Mouse (Mus musculus): ENCODE measurements around the gene Zfp800. TPM values are rescaled to one million over a fixed set of nuclear protein-coding genes. Genes with fewer than 3 reads are reported as not detected.

Zfp800 gene
- total and polyA plus RNA-seq, 2 experiments from 2014 or later: 16.5 to 22.1 TPM

DNA sequence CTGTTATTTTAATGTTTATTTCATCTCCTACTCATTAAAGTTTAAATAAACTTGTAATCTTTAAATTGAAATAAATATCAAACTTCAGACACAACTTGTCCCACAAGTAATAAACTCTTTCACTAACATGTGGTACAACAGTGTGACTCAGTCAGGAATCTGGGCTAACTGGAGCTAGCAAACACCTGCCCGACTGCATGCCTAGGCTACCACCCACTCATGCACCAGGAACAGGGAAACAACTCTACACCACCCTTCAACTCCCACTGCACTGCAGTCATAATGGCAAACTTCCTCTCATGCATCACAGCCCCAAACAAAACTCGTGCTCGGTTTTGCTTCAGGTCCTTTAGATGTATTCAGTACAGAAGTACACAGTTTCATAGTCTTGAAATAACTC, 169.7 kb downstream of the Zfp800 start:
- no peaks in the 10 kb centered on the region for H3K4me1 ChIP-seq (ENCODE audit: insufficient read depth)
- H3K9ac ChIP-seq: no peak overlapping the region
- H3K27me3 ChIP-seq (ENCODE audit: insufficient read depth, low read length): no peaks in the 10 kb centered on the region
- 96% methylated on average over 3 of the region's 3 CpGs for WGBS
- ATAC-seq: no peak
- DNase-seq: no peak
- no peak overlapping the region for H3K27ac ChIP-seq (ENCODE audit: low read depth, low read length)
- no peaks in the 10 kb centered on the region for H3K36me3 ChIP-seq (ENCODE audit: insufficient read depth)
- no peaks in the 10 kb centered on the region for H3K9me3 ChIP-seq (ENCODE audit: low read length)
- H3K4me3 ChIP-seq (ENCODE audit: low read depth, low read length): no peak overlapping the region
- TF ChIP-seq CTCF (IDR thresholded peaks at IDR 0.05; ENCODE audit: low read depth): no peak
- H3K4me2 ChIP-seq (ENCODE audit: low read depth): no peak overlapping the region

DNA sequence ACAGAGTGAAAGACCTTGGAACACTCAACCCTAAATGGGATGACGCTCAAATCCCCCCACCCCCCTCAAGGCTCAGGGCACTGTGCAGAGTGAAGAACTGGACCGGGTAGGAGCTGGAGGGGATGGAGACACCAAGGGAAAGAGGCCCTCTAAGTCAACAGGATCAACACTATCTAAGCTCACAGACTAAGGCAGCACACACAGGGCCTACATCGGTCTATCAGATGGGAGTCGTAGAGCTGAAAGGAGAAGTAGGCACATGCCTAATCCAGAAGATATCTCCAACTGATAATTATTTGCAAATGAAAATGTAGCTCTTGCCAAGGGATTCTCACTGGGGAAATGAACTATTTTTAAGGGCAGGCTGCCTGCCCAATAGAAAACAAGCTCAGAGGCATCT, 176.8 kb downstream of the Zfp800 start:
- no peak for TF ChIP-seq CTCF (IDR thresholded peaks at IDR 0.05; ENCODE audit: low read depth)
- ATAC-seq (no peak), DNase-seq (no peak)
- Histone ChIP-seq H3K9me3 (ENCODE audit: low read length) (no peaks in the 10 kb centered on the region), H3K4me2 (ENCODE audit: low read depth) (no peak overlapping the region), H3K4me1 (ENCODE audit: insufficient read depth) (no peaks in the 10 kb centered on the region), H3K4me3 (ENCODE audit: low read depth, low read length) (no peak overlapping the region), H3K36me3 (ENCODE audit: insufficient read depth) (no peaks in the 10 kb centered on the region), H3K27ac (ENCODE audit: low read depth, low read length) (no peak overlapping the region), H3K27me3 (ENCODE audit: insufficient read depth, low read length) (no peaks in the 10 kb centered on the region), H3K9ac (no peak overlapping the region)
- WGBS: 86% methylated on average over 4 of the region's 4 CpGs

DNA sequence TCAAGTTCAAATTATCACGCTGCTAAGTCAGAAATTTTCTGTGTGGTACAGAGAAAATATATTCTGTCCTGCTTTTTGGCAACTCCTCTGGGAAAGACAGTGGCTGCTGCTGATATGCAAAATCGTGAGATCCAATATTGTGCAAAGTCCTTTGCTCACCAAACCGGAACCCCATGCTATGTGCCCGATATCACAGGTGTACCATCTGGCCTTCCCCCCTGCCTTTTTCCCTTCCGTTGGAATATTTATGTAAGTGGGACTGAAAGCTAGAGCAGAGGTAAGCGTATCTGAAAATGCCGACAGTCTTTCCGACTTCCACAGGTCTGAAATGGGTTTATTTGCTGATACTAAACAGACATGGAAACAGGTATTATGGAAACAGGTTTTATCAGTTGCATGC, 179.4 kb downstream of the Zfp800 start:
- TF ChIP-seq CTCF (IDR thresholded peaks at IDR 0.05; ENCODE audit: low read depth): no peak
- Histone ChIP-seq H3K4me3 (ENCODE audit: low read depth, low read length) (no peak overlapping the region), H3K9me3 (ENCODE audit: low read length) (no peaks in the 10 kb centered on the region), H3K9ac (no peak overlapping the region), H3K27me3 (ENCODE audit: insufficient read depth, low read length) (no peaks in the 10 kb centered on the region), H3K27ac (ENCODE audit: low read depth, low read length) (no peak overlapping the region), H3K4me2 (ENCODE audit: low read depth) (no peak overlapping the region), H3K36me3 (ENCODE audit: insufficient read depth) (no peaks in the 10 kb centered on the region), H3K4me1 (ENCODE audit: insufficient read depth) (no peaks in the 10 kb centered on the region; the same call in 1 of the 2 replicates)
- 88% methylated on average over 8 of the region's 8 CpGs for WGBS
- ATAC-seq (no peak), DNase-seq (no peak)

- peak; percentile 33; the same call in 1 of the 2 replicates for TF ChIP-seq CTCF (IDR thresholded peaks at IDR 0.05; ENCODE audit: low read depth)
- WGBS: under 1% methylated on average over 83 of the region's 87 CpGs
- DNase-seq (peak; percentile 87), ATAC-seq (peak; percentile 96)
- H3K36me3 ChIP-seq (ENCODE audit: insufficient read depth): no peaks in the 10 kb centered on the region
- H3K9ac ChIP-seq: peak overlapping the region; percentile 74
- no peaks in the 10 kb centered on the region for H3K9me3 ChIP-seq (ENCODE audit: low read length)
- H3K27me3 ChIP-seq (ENCODE audit: insufficient read depth, low read length): no peaks in the 10 kb centered on the region
- H3K4me2 ChIP-seq (ENCODE audit: low read depth): peak overlapping the region; percentile 79
- H3K27ac ChIP-seq (ENCODE audit: low read depth, low read length): peak overlapping the region; percentile 83
- peak overlapping the region; percentile 73 for H3K4me3 ChIP-seq (ENCODE audit: low read depth, low read length)
- H3K4me1 ChIP-seq (ENCODE audit: insufficient read depth): no peaks in the 10 kb centered on the region; the same call in 1 of the 2 replicates
Measured at GRCm38 (mm10) chr6:28215268-28215954, 182.4 kb downstream of the Zfp800 start.

DNA sequence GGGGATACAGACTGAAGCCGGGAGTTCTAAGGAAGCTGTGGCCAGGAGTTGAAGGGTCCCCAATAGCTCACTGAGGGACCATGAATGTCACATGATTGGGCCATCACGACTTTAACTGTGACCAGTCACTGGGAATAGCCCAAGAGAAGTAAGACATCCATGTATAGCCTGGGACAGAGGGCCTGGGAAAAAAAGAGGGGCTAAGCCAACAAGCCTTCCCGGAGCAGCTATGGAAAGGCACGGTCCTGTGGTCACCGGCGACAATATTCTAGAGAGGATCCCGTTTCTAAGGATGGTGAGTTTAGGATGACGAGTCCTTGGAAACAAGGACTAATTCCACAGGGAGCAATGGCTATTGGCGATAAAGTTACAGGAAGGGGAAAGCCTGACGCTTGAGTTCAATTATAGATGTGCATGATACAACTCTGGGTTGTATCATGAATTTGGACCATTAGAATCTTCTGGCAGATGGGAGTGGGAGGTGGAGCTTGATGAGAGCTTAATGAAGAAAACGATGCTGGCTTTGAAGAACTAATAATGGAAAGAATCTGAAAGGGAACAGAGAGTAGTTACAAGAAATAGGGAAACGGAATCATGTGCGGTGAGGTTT, 183.0 kb downstream of the Zfp800 start:
- no peak for DNase-seq

DNA sequence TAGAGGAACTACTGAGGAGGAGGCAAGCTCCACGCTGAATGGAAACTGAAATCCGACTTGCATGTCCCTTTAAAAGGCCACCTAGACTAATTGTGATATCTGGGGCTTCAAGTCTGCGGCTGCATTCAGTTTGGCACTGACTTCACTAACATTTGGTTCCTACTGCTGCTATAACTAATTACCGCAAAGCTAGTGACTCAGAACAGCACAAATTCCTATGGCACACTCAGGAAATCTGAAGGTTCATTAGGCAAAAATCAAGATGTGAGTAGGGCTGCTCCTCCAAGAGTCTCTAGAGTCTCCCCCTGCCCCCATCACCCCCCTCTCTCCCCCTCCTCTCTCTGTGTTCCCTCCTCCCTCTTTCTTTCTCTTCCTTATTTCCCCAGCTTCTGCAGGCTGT, 194.4 kb downstream of the Zfp800 start:
- no peaks in the 10 kb centered on the region for H3K4me1 ChIP-seq (ENCODE audit: insufficient read depth)
- no peaks in the 10 kb centered on the region for H3K27me3 ChIP-seq (ENCODE audit: insufficient read depth, low read length)
- H3K36me3 ChIP-seq (ENCODE audit: insufficient read depth): no peaks in the 10 kb centered on the region
- 27% methylated on average over 4 of the region's 4 CpGs for WGBS
- TF ChIP-seq CTCF (IDR thresholded peaks at IDR 0.05; ENCODE audit: low read depth): no peak
- peak; percentile 77 for ATAC-seq
- no peak overlapping the region for H3K4me3 ChIP-seq (ENCODE audit: low read depth, low read length)
- no peak overlapping the region for H3K9ac ChIP-seq
- H3K4me2 ChIP-seq (ENCODE audit: low read depth): no peak overlapping the region
- no peak overlapping the region for H3K27ac ChIP-seq (ENCODE audit: low read depth, low read length)
- peak; percentile 51 for DNase-seq
- H3K9me3 ChIP-seq (ENCODE audit: low read length): no peaks in the 10 kb centered on the region

More for the DNA sequence above, 183.0 kb downstream of the Zfp800 start:
- Histone ChIP-seq H3K4me1 (ENCODE audit: insufficient read depth) (no peaks in the 10 kb centered on the region; the same call in 1 of the 2 replicates), H3K9ac (peak overlapping the region; percentile 74), H3K36me3 (ENCODE audit: insufficient read depth) (no peaks in the 10 kb centered on the region), H3K9me3 (ENCODE audit: low read length) (no peaks in the 10 kb centered on the region), H3K27me3 (ENCODE audit: insufficient read depth, low read length) (no peaks in the 10 kb centered on the region), H3K27ac (ENCODE audit: low read depth, low read length) (peak overlapping the region; percentile 83), H3K4me3 (ENCODE audit: low read depth, low read length) (peak overlapping the region; percentile 73), H3K4me2 (ENCODE audit: low read depth) (peak overlapping the region; percentile 79)
- ATAC-seq: peak; percentile 42
- TF ChIP-seq CTCF (IDR thresholded peaks at IDR 0.05; ENCODE audit: low read depth): no peak
- WGBS: 40% methylated on average over 13 of the region's 13 CpGs

DNA sequence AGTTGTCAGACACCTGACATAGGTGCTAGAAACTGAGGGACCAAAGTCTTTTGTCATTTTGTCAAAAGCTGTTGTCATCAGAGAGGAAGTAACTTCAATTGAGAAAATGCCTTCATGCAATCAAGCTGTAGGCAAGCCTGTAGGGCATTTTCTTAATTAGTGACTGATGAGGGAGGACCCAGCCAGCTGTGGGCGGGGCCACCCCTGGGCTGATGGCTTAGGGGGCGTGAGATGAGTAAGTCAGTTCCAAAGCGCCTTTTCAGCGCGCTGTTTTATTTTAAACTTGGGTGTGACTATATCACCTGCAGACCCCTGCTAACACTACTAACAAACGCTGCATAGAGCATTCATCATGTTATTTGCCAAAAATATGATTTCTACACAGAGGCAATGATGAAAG, 195.0 kb downstream of the Zfp800 start:
- Histone ChIP-seq H3K9me3 (ENCODE audit: low read length) (no peaks in the 10 kb centered on the region), H3K4me2 (ENCODE audit: low read depth) (no peak overlapping the region), H3K4me3 (ENCODE audit: low read depth, low read length) (no peak overlapping the region), H3K27me3 (ENCODE audit: insufficient read depth, low read length) (no peaks in the 10 kb centered on the region), H3K9ac (no peak overlapping the region), H3K27ac (ENCODE audit: low read depth, low read length) (no peak overlapping the region), H3K36me3 (ENCODE audit: insufficient read depth) (no peaks in the 10 kb centered on the region), H3K4me1 (ENCODE audit: insufficient read depth) (no peaks in the 10 kb centered on the region)
- ATAC-seq (no peak), DNase-seq (no peak)
- 40% methylated on average over 6 of the region's 6 CpGs for WGBS
- TF ChIP-seq CTCF (IDR thresholded peaks at IDR 0.05; ENCODE audit: low read depth): no peak
